Mouse (Mus musculus) bone marrow, adult 2 months (tissue): ENCODE results near the gene Bhlhe41.

Source experiments
- CTCF ChIP-seq: fragments of 200-500 bp; IDR thresholded peaks from 2 replicates; pipeline ENCODE4 v1.5.1; 2011; ENCODE audit warnings: low read length, control low read depth; ENCODE audit not compliant: control insufficient read depth, insufficient read depth
- POLR2A ChIP-seq: fragments of 200-500 bp; IDR thresholded peaks from 2 replicates; pipeline ENCODE4 v1.6.1; 2011; ENCODE audit warnings: low read depth, mild to moderate bottlenecking, control low read depth, low read length, borderline replicate concordance; ENCODE audit not compliant: control insufficient read depth

DNA sequence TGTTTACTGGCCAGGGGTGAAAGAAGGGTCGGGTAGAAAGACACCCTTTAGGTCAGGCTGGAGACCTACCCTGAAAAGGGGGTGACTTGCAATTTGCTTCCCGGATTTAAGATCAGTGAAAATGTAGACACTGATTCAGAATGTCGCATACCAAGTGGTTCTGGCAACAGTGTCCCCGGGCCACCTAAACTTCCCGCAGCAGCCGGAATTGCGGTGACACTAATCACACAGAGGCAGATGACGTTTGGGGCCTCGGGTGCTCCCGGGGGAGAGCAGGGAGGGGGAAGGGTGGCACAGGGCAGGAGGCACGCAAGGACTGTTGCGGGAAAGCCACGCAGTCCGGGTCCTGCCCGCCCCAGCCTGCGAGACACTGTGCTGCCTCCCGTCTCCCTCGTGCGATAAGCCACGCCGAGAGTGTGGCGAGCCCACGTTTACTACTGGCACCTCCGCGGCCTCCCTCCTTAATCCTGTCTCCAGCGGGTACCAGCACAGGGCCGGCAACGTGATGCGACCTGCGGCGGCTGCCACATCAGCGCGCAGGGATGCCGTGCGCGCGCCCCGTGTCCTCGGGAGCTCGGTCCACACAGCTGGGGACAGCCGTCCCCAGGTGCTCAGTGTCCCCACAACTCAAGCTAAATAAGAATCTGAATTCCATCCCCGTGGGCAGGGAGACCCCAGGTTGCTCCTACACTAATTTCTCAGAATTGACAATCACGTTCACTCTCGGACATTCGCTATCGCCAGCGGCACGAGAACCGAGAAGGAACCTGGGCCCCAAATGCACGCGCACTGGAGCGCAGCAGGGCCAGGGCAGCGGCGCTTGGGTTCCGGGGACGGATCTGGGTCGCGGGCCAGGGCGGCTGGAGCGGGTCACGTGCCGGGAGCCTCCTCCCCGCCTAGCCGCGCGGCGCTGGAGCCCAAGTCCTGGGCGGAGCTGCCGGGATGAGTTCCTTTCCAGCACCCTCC is 811 bp upstream of the Bhlhe41 start:
- TF ChIP-seq CTCF: no peak
- TF ChIP-seq POLR2A: 0 out of 2 replicates have a peak, but pooled peaks have one; percentile 5
